Mouse (Mus musculus) thymus, postnatal 14 days (tissue): Measurements from ENCODE around the gene Vapb.
A peak's percentile ranks its signal among the peaks of the same experiment; 100 is the strongest.
"Not testable (repeated sequence)": the region's sequence is repeated elsewhere in the genome, so short reads cannot be mapped to it uniquely, and the experiment has no call there.

Experiments used
- DNase-seq: peaks from one replicate; pipeline ENCODE4 v3.0.0; 2021

The Vapb gene

DNA sequence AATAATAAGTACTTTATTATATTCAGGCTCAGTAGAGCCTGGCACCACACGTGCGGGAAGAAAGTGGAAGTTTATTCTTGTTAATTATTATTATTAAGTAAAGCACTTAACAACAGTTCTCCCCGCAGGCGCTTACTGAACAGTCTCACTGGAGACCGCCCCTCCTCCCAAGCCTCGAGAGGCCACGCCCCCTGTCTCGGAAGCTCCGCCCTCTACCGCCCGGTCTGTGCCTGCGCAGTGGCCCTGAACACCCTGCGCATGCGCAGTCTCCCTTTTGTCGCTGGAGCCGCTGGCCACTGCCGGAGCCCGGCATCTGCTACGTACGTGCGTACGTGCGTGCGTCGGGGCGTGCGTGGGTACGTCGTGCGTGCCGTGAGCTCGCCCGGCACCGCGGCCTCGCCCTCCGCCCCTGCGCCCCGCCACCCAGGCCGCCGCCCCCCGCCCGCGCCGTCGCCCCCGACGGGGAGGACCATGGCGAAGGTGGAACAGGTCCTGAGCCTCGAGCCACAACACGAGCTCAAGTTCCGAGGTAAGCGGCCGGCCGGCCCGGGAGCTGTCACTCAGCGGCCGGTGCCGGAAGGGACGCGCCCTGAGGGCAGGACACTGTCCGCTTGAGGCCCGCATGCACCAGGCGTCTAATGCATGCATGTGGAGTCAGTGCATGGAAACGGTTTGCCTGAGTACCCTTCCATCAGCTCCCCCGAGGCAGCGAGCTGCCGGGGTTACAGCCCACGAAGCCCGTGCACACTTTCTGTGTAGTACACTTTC lies at the start of gene Vapb:
TSS of gene Vapb (plus strand) at position 290 of the 768 bp plus-strand sequence.
- DNase-seq = peak; percentile 100

DNA sequence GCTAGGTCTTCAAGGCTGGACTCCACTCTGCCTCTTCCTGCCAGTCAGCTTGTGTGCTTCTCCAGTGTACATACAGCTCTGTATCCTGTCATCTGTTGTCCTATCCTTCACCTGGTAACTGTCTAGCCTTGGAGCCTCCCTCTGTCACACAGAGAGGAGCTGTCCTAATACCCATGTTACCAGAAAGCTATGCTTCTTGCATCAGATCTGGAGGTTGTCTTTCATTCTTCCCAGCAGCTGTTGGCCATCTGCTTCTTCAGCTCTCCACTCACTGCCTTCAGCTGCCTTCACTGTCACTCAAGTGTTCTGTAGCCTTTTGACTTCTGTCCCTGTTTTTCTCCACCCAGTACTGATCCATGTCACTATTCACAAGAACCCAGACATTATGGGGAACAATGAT lies 47.5 kb upstream of the Vapb start:
- no peak for DNase-seq

DNA sequence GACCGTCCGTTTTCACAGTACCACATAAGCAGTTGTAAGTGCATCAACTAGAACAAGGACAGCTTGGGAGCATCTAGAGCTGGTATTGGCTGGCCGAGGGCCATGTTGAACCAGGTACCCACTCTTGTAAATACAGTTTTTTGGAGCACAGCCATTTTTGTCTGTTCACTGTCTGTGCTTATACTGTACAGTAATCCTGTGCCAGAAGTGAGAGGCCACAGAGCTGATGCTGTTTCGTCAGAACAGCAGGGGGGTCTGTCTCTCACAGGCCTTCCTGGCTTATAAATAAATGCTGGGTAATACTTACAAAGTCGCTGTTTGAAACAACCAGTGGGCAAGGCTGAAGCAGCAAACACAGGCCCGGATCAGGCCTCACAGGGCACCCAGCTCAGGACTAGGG lies 45.6 kb upstream of the Vapb start:
- no peak for DNase-seq

DNA sequence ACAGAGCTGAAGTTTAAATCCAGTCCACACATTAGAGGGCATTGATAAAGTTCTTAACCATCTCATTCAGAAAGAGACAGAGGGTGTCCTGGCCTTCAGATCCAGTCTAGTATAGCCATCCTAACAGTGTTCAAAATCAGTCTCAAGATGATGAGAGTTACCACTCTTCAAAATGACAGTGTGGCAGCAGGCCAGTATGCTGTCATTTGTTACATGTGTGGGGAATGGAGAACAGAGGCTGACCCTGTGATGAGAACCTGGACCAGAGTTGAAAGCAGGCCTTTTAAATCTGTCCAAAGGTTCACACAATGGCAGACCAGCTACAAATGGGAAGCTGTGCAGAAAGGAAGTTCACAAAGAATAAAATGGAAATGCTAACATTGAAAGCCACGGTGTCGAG lies 44.6 kb upstream of the Vapb start:
- no peak for DNase-seq

DNA sequence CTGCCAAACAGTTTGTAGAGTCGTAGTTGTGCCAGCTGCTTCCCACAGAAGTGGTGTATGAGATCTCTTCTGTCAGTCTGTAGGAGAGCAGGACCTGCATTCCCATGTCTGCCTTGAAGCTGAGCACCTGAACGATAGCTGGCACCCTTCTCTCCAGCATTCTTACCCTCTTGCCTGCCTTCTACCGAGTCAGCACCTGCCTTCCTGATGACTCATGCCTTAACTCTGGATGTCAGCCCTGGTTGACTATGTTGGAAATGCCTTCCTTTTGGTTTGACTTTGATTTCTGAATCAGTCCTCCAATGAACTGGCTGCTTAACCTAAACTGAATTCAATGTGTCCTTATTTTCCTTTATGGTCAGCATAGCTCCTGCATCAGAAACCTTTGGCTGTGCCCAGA lies 38.5 kb upstream of the Vapb start:
- DNase-seq = no peak

DNA sequence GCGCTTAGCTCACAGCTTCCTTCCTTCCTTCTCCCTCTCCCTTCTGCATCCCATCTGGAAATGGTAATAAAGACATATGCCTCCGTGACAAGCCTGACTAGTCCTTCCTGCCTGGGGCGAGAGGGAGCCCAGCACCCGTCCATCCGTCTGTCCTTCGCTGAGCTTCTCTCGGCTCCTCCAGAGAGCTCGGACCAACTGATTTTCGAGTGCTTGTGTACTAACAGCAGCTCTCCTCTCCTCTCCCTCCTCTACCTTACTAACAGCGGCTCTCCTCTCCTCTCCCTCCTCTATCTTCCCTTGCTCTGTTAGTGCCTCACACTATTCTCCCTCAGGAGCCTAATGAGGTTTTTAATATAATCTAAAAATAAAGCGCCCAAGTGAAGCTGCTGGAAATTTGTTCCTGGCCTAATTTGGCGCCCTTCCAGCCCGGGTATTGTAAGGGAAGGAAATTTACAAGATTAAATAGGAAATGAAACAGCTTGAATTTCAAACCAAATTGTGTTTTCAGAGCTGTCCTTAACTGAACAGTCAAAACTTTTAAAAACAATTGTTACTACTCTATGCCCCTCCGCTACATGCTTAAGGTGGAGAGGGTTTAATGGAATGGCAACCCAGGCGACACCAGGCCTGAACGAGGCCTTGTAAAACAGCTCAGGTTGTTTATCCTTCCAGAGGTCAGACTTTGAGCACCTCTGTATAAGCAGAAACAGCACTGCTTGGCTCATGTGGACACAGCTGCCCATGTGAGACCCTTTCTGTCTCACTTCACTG lies 35.0 kb upstream of the Vapb start:
- no peak for DNase-seq

DNA sequence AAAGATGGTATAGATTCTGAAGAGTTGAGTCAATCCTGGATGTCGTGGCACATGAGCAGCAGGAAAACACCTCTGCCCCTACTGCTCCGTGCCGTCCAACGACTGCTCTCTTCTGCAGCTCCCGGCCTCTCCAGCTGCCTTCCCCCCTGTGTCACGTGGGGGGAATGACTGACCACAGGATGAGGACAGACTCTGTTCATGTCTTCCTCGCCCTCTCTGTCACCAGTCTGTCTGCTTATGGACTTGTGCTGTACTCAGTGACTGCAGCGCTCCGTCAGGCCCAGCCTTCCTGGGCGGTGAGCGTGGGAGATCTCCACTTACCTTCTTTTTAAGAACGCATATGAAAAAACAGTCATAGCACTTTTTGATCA lies 34.5 kb upstream of the Vapb start:
- DNase-seq = no peak

DNA sequence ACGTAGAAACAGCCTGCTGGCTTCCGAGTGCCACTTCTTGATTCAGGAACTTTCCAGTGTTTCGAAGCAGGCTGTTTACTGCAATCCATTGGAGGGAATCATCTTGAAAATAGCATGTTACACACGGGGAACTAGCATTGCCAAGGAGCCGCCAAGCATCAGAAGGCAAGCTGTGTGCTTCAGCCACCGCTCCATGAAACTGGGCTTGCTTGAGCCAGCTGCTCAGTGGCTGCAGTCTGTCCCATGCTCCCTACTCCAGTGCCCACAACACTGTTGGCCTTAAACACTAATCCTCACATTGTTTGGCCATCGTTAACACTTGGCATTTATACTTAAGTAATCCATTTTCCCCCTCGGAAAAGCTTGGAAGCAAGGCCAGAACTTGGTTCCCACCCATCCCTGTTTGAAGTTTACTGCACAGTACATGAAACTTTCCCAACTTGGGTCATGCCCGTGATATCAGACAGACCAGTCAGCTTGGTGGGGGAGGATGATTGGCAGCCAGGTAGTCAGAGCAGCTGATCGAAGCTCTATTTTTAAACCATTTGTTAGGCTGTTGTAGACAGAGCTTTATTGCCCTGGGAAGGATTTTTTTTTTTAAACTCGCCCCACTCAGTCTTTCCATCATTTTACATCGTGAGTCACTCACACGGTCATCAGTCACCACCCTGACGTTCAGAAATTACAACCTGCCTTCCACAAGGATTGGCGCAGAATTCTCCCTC lies 31.3 kb upstream of the Vapb start:
- DNase-seq = no peak

DNA sequence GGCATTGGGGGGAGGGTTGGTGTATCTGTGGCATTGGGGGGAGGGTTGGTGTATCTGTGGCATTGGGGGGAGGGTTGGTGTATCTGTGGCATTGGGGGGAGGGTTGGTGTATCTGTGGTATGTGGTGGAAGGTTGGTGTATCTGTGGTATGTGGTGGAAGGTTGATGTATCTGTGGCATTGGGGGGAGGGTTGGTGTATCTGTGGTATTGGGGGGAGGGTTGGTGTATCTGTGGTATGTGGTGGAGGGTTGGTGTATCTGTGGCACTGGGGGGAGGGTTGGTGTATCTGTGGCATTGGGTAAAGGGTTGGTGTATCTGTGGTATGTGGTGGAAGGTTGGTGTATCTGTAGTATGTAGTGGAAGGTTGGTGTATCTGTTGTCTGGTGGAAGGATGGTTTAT lies 29.7 kb upstream of the Vapb start:
- DNase-seq = not testable (repeated sequence)

DNA sequence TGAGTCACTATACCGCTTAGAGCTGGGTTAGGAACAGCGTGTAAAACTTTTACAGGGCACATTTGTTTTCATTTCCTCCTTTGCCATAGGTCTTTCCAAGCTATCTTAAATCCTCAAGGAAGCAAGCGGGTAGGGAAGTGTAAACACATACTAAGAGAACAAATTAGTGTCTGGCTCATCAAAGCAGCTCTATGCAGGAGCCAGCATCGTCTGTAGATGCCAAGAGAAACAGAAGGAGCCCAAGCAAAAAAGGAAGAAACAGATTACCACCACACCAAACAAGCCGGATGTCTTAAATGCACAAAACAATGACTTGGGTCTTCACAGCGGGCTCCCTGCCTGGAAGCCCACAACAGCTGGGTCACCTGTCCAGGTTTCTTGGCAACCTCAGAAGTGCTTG lies 27.1 kb upstream of the Vapb start:
- no peak for DNase-seq

DNA sequence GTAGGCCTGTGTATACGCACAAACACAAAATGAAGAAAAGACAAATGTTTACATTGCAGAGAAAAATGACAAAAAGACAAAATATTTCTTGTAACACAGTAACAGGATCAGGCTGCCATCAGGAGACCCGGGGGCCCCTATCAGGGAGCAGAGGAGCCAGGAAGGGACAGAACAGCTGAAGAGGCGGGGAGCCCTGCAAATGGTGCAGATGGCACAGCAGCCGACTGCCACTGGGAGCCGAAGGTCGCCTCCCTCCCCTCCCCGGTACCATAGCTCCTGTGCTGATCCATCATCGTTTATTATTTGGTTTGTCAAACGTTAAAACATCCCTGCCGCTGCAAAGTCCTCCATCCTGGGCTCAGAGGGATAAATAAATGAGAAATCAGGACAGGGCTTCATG lies 24.7 kb upstream of the Vapb start:
- DNase-seq = no peak

DNA sequence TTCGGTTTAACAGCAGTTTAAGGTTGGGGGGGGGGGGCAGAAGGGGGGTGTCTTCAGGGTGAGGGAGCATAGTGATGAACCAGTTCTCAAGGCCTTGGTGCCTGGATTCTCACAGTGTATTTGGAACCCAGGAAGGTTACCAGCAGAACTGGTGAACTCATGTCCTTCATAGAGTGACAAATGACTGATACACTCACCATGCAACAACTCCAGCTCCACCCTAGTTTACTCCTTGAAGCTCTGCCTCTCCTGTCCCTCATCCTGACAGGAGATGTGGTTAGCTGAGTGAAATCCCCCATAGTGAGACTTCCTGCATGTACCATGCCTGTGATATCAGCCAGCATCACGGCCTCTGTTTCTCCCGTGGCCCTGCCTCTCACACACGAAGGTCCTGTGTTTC lies 24.1 kb upstream of the Vapb start:
- DNase-seq = no peak

DNA sequence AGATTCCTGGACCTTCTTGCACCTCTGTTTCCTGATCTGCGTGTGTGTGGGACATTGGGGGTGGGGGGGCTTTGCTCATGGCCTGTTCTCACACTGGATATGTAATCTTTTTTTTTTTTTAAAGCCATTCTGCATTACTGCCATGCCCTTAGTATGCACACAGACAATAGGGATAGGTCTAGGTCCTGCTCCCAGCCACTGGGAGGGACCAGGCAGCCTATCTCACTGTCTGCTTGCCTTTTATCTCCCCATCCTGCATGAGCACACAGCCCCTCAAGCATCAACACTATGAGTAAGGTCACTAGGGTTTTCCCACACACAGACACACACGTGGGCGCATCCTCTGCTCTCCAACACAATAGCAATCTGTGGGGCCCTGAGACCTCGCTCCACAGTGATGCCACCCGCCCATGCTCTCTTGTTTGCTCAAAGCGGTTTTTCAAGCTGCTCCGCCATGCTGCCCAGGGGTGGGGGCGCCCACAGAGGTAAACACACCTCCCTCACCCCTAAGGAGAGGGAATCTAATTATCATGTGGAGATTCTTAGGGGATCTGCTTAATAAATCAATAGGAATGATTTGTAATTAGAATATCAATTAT lies 22.6 kb upstream of the Vapb start:
- no peak for DNase-seq

DNA sequence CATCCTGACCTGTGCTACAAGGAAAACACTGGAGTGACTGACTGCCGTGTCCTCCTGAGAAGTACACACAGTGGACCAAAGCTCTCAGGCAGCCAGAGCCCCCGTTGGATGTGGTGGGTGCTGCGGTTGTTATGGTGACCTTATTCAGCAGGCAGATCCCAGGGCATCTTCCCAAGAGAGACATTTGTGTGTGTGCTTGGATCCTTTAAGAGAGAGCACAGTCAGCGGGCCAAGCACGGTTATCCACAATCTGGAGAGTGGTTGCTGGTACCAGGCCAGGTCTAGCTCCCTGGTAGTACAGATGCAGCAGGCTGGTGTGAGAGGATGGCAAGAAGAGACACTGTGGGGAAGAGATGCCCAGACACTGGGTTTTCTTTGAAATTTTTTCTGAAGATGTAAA lies 20.3 kb upstream of the Vapb start:
- no peak for DNase-seq

DNA sequence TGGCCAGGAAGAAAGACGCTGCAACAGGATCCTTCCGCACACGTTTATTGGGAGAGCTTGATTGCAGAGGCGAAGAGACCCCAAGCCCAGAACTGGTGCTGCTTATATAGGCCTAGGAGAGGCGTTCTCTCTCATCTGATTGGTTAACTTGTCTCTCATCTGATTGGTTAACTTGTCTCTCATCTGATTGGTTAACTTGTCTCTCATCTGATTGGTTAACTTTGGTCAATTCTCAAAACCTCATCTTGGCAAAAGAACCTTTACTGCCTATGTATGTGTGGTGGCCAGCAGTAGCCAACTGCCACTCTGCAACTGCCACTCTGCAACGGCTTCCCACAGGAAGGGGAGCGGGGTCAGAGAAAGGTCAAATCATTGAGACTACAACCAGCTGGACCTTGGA lies 18.2 kb upstream of the Vapb start, which contains the start of gene 1700010B08Rik:
TSS of gene 1700010B08Rik (plus strand) at position 301 of the 400 bp plus-strand sequence.
- DNase-seq = not testable (repeated sequence)

DNA sequence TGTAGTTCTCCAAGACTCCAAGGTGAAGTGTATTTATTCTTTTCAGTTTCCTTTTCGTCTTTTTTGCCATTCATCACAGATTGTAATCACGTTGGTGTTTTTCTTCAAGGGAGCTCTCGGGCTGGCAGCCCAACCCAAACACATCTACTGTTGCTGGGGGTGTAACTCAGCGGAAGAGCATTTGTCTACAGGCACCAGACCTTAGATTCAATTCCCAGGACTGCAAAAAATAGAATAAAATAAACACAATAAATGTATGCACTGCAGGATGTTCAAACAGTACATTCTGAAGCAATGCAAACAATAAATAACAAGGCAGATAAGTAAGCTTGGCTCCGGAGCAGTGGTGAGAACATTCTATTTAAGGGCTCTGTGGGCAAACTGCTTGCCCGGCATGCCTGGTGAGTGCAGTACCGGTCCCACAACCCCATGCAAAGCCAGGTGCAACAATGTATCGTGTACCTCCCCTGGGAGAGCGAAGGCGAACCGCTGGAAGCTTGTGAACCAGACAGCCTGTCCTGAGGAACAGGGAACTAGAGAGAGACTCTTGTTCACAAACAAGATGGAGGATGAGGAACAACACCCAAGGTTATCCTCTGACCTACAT lies 15.0 kb upstream of the Vapb start:
- DNase-seq = no peak

DNA sequence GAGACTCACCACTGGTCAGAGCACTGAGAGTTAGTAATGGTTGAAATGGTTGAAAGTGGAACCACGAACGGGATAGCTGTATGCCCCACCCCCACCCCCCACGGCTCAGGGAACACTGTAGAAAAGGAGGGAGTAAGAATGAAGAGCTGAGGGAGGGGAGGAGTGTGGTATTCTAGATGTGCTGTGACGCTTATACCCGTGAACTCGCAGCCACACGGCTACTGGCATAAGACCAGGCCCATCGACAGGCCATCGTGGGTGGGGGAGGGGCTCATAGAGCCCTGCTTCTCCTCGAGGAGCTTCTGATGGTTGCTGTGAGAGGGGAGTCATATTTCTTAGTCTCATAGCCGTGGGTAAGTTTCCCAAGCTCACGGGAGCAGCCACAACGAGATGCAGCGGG lies 12.9 kb upstream of the Vapb start:
- DNase-seq = no peak

DNA sequence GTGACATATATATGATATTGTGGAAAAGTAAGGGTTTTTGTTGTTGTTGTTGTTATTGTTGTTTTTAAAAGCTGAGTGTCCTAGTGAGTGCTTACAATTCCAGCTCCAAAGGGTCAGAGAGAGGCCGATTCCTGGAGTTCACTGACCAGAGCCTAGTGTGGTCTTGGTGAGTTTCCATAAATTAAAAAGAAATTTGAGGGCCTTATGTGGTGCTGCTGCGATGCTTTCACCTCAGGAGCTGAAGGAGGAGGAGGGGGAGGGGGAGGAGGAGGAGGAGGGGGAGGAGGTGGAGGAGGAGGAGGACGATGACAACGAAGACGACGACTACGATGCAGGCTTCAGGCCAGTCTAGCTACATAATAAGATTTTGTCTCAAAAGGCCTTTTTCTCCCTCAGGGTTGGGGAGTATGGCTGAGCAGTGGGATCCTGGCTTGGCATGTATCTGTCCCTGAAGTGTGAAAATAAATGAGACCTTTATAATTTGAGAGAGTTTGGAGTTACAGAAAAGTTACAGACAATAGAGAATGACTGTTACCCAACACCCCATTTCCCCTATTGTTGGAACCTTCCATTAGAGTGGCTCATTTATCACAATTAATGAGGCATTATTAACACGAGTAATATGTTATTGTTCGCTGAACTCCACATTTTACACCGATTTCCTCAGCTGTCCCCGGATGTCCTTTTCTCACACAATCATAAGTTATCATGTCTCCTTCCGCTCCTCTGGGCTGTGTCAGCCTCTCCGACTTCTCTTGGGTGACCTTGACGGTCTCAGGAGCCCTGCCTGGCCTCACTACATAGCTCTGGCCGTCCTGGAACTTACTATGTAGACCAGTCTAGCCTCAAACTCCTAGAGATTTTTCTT lies 12.1 kb upstream of the Vapb start:
- no peak for DNase-seq

DNA sequence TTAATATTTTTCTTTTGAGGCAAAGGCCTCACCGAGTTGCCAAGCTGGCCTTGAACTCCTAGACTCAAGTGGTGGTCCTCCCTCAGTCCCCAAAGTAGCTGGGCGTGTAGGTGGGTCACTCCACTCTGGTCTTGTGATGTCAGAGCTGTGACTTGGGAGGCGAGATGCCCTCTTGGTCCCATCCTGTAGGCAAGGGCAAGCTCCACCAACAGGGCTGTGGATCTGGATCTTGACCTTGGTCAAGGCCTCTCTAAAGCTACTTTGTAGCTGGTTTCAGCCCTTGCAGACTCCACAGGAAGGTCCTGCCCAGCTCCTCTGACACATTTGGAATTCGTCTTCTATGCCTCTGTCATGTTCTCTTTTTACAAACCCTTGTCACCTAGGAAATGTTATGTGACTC lies 11.5 kb upstream of the Vapb start:
- DNase-seq = no peak

DNA sequence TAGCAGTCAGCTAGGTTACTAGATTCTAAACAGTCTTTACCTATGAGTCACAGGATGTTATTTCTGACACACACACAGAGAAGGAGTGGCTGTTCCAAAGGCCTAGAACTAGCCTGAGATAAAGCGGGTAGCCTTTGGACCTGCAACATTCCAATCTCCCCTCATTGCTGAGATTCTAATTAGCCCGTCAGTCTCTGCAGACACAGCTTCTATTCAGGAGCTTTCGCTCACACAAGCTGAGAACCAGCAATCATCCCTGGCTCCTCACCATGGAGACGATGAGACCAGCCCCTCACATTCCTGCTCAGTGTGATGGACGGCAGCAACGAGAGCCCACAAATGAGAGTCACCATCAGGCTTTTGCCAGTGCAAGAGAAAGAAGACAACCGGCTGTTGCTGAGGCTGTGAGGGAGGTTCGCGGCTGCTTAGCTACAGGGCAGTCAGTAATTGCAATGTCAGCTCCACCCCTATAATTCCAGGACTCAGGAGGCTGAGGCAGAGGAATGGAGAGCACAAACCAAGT lies 6.8 kb upstream of the Vapb start:
- DNase-seq = no peak

DNA sequence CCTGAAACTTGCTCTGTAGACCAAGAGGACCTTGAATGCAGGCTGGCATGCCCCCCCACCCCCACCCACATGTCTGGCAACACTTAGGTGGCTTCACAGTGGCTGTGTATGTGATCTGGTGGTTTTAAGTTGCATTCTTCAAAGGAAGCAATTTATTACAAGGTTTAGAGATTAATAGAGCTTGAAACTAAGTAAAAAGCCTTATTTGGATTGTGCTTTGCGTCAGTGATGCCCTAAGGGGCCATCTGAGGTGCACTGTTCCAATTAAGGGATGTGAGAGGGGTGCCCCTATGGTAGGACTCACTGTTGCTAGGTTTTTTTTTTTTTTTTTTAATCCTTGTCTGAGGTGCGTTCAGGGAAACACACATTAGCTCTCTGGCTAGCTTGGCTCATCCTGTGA lies 2.9 kb upstream of the Vapb start:
- no peak for DNase-seq

DNA sequence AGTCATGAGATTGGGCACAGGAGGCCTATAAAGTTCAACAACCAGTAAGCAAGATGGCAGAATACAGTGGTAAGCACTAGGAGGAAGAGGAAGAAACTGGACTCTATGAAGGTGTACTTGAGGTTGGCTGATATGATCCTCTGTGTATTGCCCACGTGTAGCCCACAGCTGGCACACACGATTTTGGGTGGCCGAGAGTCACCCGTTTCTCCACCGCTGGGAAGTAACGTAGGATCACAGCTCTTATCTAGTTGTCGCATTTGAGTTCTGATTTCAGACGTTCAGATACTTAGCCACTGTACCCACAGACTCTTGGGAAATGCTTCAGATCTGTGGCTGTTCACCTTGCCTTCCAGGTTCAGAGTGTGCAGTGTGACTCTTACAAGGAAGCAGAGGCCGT lies 921 bp downstream of the Vapb start:
- no peak for DNase-seq
